Mouse (Mus musculus) urinary bladder, postnatal 14 days (tissue): ENCODE data around the gene Lrfn2.
A peak's percentile ranks its signal among the peaks of the same experiment; 100 is the strongest.

ENCODE experiments used
- DNase-seq: peaks from one replicate; pipeline ENCODE4 v3.0.0; 2021; ENCODE audit warnings: low spot score

Lrfn2 gene

GRCm38 (mm10) chr17:49033686-49034250 is 101.6 kb downstream of the Lrfn2 start:
- DNase-seq: no peak

- no peak for DNase-seq
Observed at GRCm38 (mm10) chr17:49035052-49035451, 102.9 kb downstream of the Lrfn2 start.

GRCm38 (mm10) chr17:49037163-49037950 is 105.2 kb downstream of the Lrfn2 start:
- DNase-seq: no peak

- DNase-seq: no peak
Observed at GRCm38 (mm10) chr17:49043806-49044640, 111.8 kb downstream of the Lrfn2 start.

- no peak for DNase-seq
Observed at GRCm38 (mm10) chr17:49047921-49048320, 115.7 kb downstream of the Lrfn2 start.

- no peak for DNase-seq
Observed at GRCm38 (mm10) chr17:49051231-49051630, 119.1 kb downstream of the Lrfn2 start.

- DNase-seq: no peak
Observed at GRCm38 (mm10) chr17:49061141-49061540, 129.0 kb downstream of the Lrfn2 start.

GRCm38 (mm10) chr17:49063789-49064188 is 131.6 kb downstream of the Lrfn2 start:
- no peak for DNase-seq

- no peak for DNase-seq
Observed at GRCm38 (mm10) chr17:49064526-49064925, 132.3 kb downstream of the Lrfn2 start.

- DNase-seq: no peak
Observed at GRCm38 (mm10) chr17:49065050-49065449, 132.9 kb downstream of the Lrfn2 start.

GRCm38 (mm10) chr17:49066748-49067147 is 134.6 kb downstream of the Lrfn2 start:
- DNase-seq: no peak

GRCm38 (mm10) chr17:49078168-49078567 is 146.0 kb downstream of the Lrfn2 start:
- DNase-seq: no peak

GRCm38 (mm10) chr17:49079647-49080046 is 147.5 kb downstream of the Lrfn2 start:
- DNase-seq: no peak

- DNase-seq: peak; percentile 32
Observed at GRCm38 (mm10) chr17:49083594-49084380, 151.6 kb downstream of the Lrfn2 start.

- DNase-seq: no peak
Observed at GRCm38 (mm10) chr17:49085111-49085510, 152.9 kb downstream of the Lrfn2 start.

GRCm38 (mm10) chr17:49096781-49097544 is 164.8 kb downstream of the Lrfn2 start:
- no peak for DNase-seq

GRCm38 (mm10) chr17:49111399-49111798 is 179.2 kb downstream of the Lrfn2 start:
- DNase-seq: no peak

- no peak for DNase-seq
Observed at GRCm38 (mm10) chr17:49111911-49112310, 179.7 kb downstream of the Lrfn2 start.

GRCm38 (mm10) chr17:49113336-49113735 is 181.2 kb downstream of the Lrfn2 start:
- DNase-seq: no peak

GRCm38 (mm10) chr17:49124166-49124565 is 192.0 kb downstream of the Lrfn2 start:
- no peak for DNase-seq

GRCm38 (mm10) chr17:49124642-49125041 is 192.5 kb downstream of the Lrfn2 start:
- no peak for DNase-seq
